Mouse (Mus musculus) bone marrow, adult 2 months (tissue): Measurements from ENCODE around the gene Hist1h2bl. TPM values are rescaled to one million over a fixed set of nuclear protein-coding genes. Genes with fewer than 3 reads are reported as not detected.
"Not testable (repeated sequence)": the region's sequence is repeated elsewhere in the genome, so short reads cannot be mapped to it uniquely, and the experiment has no call there.

ENCODE experiments used
- H3K27ac ChIP-seq: fragments of 200-500 bp; 2 replicates; pipeline ENCODE4 v1.5.1; 2012; ENCODE audit warnings: low read depth, mild to moderate bottlenecking, control low read depth, inconsistent platforms, low read length; ENCODE audit not compliant: control insufficient read depth, poor library complexity, insufficient read depth
- H3K4me1 ChIP-seq: fragments of 200-500 bp; 2 replicates; pipeline ENCODE4 v1.6.1; 2011; ENCODE audit warnings: low read length; ENCODE audit not compliant: control insufficient read depth, insufficient read depth
- H3K4me3 ChIP-seq: fragments of 200-500 bp; replicated peaks from 2 replicates; pipeline ENCODE3; 2011; ENCODE audit warnings: mild to moderate bottlenecking, low read depth, low read length, control low read depth; ENCODE audit not compliant: control insufficient read depth
- CTCF ChIP-seq: fragments of 200-500 bp; IDR thresholded peaks from 2 replicates; pipeline ENCODE4 v1.5.1; 2011; ENCODE audit warnings: low read length, control low read depth; ENCODE audit not compliant: control insufficient read depth, insufficient read depth
- POLR2A ChIP-seq: fragments of 200-500 bp; IDR thresholded peaks from 2 replicates; pipeline ENCODE4 v1.6.1; 2011; ENCODE audit warnings: low read depth, mild to moderate bottlenecking, control low read depth, low read length, borderline replicate concordance; ENCODE audit not compliant: control insufficient read depth
- WGBS: fragments of 180-500 bp; shearing (Covaris S2); methylation state at CpG from one replicate; pipeline ENCODE4 v1.1.7; 2018; 5-methylcytosine and 5-hydroxymethylcytosine counted together
- polyA plus RNA-seq: library from polyadenylated mRNA; stranded (reverse); fragments of >200 nt; gene quantifications from 2 replicates; pipeline ENCODE4 v1.2.4, GENCODE M21; 2011; ENCODE audit warnings: low replicate concordance; ENCODE audit not compliant: missing spikeins, insufficient read depth, insufficient read length

Gene Hist1h2bl
- polyA plus RNA-seq, 1 experiment = 65.7 TPM

DNA sequence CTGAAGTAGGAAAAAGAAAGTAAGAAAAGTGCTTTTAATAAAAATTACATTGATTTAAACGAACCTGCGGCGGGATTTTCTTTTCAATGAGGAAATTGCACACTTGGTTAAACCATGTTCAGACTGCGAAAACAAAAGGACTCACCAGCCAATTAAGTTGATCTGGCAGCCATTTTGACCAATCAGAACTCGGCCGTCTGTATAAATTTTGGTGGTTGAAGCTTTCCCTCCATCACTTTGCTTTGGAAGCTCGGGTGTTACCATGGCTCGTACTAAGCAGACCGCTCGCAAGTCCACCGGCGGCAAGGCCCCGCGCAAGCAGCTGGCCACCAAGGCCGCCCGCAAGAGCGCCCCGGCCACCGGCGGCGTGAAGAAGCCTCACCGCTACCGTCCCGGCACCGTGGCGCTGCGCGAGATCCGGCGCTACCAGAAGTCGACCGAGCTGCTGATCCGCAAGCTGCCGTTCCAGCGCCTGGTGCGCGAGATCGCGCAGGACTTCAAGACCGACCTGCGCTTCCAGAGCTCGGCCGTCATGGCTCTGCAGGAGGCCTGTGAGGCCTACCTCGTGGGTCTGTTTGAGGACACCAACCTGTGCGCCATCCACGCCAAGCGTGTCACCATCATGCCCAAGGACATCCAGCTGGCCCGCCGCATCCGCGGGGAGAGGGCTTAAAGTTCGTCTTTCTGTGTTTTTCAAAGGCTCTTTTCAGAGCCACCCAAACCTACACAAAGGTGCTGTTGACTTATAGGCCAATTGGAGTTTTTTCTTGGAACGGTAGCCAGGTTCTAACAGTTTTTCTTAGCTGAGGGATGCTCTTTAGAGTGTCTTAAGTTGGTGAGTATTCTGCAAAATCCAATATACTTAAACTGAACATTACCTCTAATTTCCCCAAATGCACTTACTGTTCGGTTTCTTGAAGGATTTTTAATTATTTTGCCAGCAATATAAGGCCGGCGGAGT lies 1.7 kb upstream of the Hist1h2bl start, which contains the start of gene Hist1h3h:
TSS of gene Hist1h3h (plus strand) at position 263 of the 961 bp plus-strand sequence.
- WGBS = 4% methylated on average over 34 of the region's 56 CpGs
- Histone ChIP-seq H3K27ac (peak within 1 kb of the TSS; percentile 97), H3K4me3 (peak within 1 kb of the TSS; percentile 82)
- peak; percentile 93; the same call in 1 of the 2 replicates for TF ChIP-seq POLR2A
- not testable (repeated sequence) for H3K4me1 ChIP-seq

DNA sequence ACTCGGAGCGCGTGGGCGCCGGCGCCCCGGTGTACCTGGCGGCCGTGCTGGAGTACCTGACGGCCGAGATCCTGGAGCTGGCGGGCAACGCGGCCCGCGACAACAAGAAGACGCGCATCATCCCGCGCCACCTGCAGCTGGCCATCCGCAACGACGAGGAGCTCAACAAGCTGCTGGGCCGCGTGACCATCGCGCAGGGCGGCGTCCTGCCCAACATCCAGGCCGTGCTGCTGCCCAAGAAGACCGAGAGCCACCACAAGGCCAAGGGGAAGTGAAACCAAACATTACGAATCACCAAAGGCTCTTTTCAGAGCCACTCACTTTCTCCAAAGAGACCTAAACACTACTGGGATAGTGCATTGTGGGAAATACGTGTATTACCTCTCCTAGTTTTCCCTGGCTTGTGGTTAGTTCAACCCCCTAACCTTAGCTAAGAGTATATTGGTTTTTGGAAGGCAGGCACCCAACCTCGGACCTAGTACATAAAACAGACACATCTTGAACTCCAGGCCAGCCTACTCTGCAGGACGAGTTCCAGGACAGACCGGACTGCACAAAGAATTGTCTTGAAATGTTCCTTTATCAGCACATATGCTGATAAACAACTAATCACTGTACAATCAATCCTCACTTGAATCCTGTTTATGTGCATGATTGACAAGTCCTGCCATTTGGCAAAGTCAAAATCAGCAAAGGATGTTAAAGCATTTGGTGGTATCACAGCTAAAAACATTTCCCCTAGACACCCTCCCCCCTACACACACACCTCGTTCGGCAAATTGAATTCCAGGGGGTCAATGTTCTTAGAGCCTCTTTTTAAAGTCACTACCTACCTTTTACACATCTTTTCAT lies 823 bp upstream of the Hist1h2bl start:
- peak; percentile 58; the same call in 1 of the 2 replicates for TF ChIP-seq POLR2A
- Histone ChIP-seq H3K27ac (peak overlapping the region; percentile 97), H3K4me3 (peak overlapping the region; percentile 82)
- H3K4me1 ChIP-seq = not testable (repeated sequence)
- 0% methylated on average over 14 of the region's 38 CpGs for WGBS

- peak overlapping the region; percentile 50 for H3K4me3 ChIP-seq
- under 1% methylated on average over 22 of the region's 22 CpGs for WGBS
- no peaks in the 10 kb centered on the region; the same call in 1 of the 2 replicates for H3K4me1 ChIP-seq
- H3K27ac ChIP-seq = peak overlapping the region; percentile 99
- TF ChIP-seq POLR2A (no peak), CTCF (no peak)
These were observed 646 bp downstream of the Hist1h2bl start for GRCm38 (mm10) chr13:21715131-21715863.

DNA sequence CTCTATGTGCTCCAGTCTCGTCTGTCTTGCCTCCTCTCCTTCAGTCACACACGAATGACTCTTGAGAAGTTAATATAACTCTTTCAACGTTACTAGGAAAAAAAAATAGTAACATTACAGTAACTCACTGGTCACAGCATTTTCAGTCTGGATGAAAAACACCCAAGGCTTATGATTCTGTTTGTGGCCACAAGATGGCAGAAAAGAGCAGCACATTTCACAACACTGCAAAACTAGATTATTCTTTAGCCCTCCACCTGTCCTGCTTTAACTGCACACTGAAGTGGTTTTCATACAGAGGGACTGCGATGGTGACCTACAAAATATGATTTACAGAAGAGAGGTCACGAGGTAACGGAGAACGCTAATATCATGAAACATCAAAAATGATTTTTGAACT lies 1.2 kb downstream of the Hist1h2bl start:
- under 1% methylated on average over 7 of the region's 7 CpGs for WGBS
- TF ChIP-seq POLR2A (no peak), CTCF (peak; percentile 45)
- Histone ChIP-seq H3K4me3 (no peak overlapping the region), H3K27ac (peak overlapping the region; percentile 99), H3K4me1 (no peaks in the 10 kb centered on the region; the same call in 1 of the 2 replicates)

GRCm38 (mm10) chr13:21711698-21712097 lies 4.2 kb downstream of the Hist1h2bl start:
- TF ChIP-seq CTCF (no peak), POLR2A (no peak)
- no peaks in the 10 kb centered on the region; the same call in 1 of the 2 replicates for H3K4me1 ChIP-seq
- H3K4me3 ChIP-seq = no peak overlapping the region
- WGBS = 34% methylated on average over 4 of the region's 4 CpGs
- no peak overlapping the region for H3K27ac ChIP-seq

DNA sequence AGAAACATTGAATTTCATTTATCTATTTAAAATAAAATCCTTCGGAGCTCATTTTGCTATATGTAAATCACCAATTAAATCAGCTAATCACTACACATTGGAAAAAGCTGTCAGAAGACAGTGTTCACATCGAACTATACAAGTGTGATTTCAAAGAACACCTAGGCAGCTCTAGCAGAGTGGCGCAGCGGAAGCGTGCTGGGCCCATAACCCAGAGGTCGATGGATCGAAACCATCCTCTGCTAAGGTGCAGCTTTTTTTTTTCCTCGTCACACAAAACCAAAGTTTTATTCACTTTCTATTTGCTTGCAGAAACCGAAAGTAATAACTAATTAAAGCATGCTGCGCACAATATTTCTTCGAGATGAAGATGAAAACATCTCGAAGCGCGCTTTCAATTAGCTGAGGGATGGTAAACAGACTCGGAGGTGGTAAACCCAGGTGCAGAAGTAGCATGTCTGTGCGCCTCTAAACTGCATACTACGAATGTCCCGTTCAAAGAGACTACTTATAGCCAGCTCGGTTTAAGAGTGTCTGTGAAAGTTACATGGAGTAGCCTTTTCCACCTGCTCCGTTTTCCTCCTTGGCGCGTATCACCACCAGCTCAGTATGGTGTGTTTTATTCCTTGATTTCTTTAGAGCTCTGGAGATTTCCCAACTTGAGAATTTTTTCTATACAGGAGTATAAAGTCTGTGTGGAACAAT lies 5.0 kb downstream of the Hist1h2bl start:
- 5% methylated on average over 22 of the region's 22 CpGs for WGBS
- TF ChIP-seq CTCF (no peak), POLR2A (no peak)
- Histone ChIP-seq H3K4me3 (peak overlapping the region; percentile 39), H3K27ac (no peak overlapping the region), H3K4me1 (no peaks in the 10 kb centered on the region; the same call in 1 of the 2 replicates)

GRCm38 (mm10) chr13:21710031-21710711 lies 5.8 kb downstream of the Hist1h2bl start:
- under 1% methylated on average over 32 of the region's 32 CpGs for WGBS
- peak overlapping the region; percentile 87 for H3K4me3 ChIP-seq
- H3K27ac ChIP-seq = peak overlapping the region; percentile 16
- TF ChIP-seq CTCF (peak; percentile 89), POLR2A (no peak)
- no peaks in the 10 kb centered on the region; the same call in 1 of the 2 replicates for H3K4me1 ChIP-seq
